Mouse (Mus musculus) midbrain, embryonic 15.5 days (tissue): ENCODE measurements at regions not wholly inside any gene's neighbourhood (a gene's known extent, or its start where the extent isn't known, plus 50 kb on each side); places are given as distances from the start of the nearest gene placed in this dataset.

Source experiments
- ATAC-seq: fragments of 200-750 bp; cut with Nextera tagmentation; replicated peaks from 2 replicates; pipeline ENCODE4 v1.8.0; 2017; ENCODE audit warnings: moderate TSS enrichment
- H3K27ac ChIP-seq: fragments of 300-500 bp; sonication (generic); 2 replicates; pipeline ENCODE4 v1.5.1; 2015; ENCODE audit warnings: mild to moderate bottlenecking, inconsistent platforms
- H3K27me3 ChIP-seq: fragments of 300-500 bp; sonication (generic); replicated peaks from 2 replicates; pipeline ENCODE4 v1.6.1; 2015; ENCODE audit warnings: inconsistent platforms
- H3K36me3 ChIP-seq: fragments of 300-500 bp; sonication (generic); replicated peaks from 2 replicates; pipeline ENCODE4 v1.6.1; 2015; ENCODE audit warnings: inconsistent platforms
- H3K4me1 ChIP-seq: fragments of 300-500 bp; sonication (generic); 2 replicates; pipeline ENCODE4 v1.6.1; 2015; ENCODE audit warnings: inconsistent platforms
- H3K4me2 ChIP-seq: fragments of 300-500 bp; sonication (generic); 2 replicates; pipeline ENCODE4 v1.6.1; 2015; ENCODE audit warnings: inconsistent platforms, mild to moderate bottlenecking, moderate library complexity
- H3K4me3 ChIP-seq: fragments of 300-500 bp; sonication (generic); 2 replicates; pipeline ENCODE4 v1.5.1; 2015; ENCODE audit warnings: mild to moderate bottlenecking, inconsistent platforms
- H3K9ac ChIP-seq: fragments of 300-500 bp; sonication (generic); 2 replicates; pipeline ENCODE4 v1.6.1; 2015; ENCODE audit warnings: mild to moderate bottlenecking, inconsistent platforms
- H3K9me3 ChIP-seq: fragments of 300-500 bp; sonication (generic); 2 replicates; pipeline ENCODE4 v1.6.1; 2016; ENCODE audit warnings: inconsistent platforms
- WGBS: fragments of 180-500 bp; shearing (Covaris S2); methylation state at CpG from one replicate; pipeline ENCODE4 v1.1.7; 2015; ENCODE audit warnings: mixed read lengths; 5-methylcytosine and 5-hydroxymethylcytosine counted together

DNA sequence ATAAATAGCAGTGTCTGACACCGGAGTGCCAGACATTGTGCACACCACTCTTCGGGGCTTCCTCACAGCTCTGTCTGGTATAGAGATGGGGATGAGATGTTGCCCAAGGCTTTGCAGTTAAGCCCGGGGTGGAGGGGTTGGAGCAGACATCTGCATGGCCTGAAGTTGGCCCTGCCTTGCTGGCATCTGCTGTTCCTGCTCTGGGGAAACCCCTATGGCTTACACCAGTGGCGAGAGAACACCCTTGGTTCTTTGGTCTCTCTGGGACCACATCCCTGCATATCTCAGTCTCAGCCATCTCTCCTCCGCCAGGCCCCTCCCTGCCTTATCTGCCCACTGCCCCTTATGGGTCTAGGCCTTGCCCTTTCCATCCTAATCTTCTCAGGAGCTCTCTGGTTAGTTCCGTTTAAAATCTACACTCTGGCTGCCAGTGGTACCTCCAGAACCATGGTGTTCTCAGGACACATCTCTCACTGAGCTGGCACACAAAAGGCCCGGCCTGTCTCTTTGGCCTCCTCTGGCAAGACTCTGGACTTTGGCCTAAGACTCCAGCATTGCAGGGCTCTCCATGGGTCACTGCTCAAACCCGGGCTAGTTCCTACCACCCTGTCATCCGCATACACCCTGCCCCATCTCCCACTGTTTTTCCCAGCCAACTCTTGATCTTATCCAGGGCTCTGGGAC is 123.3 kb upstream of the Id2 start:
- Histone ChIP-seq H3K4me2 (no peak overlapping the region), H3K9me3 (no peaks in the 10 kb centered on the region), H3K9ac (no peak overlapping the region), H3K27ac (no peak overlapping the region), H3K27me3 (no peaks in the 10 kb centered on the region), H3K36me3 (no peaks in the 10 kb centered on the region), H3K4me1 (no peaks in the 10 kb centered on the region), H3K4me3 (no peak overlapping the region)
- ATAC-seq = no peak
- 59% methylated on average over 9 of the region's 9 CpGs for WGBS

DNA sequence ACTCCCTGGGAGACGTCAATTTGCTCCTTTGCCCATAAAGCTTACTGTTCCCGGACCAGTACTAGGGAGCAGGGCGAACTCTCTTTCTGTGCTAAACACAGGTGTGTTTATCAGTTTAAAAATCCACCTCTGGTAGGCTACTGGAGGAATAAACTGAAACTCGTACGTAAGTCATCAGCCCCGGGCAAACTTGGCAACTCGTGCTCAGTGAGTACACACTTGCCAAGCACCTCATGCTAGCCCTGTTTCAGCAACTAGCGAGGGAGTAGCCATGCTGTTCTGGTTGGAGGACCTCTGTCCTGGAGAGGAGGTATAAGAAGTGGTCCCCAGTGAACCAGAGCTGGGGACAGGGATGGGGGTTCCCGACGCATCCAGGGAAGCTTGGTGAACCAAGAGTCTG is 122.6 kb upstream of the Id2 start:
- Histone ChIP-seq H3K4me2 (no peak overlapping the region), H3K9ac (no peak overlapping the region), H3K27me3 (no peaks in the 10 kb centered on the region), H3K27ac (no peak overlapping the region), H3K9me3 (no peaks in the 10 kb centered on the region), H3K4me1 (no peaks in the 10 kb centered on the region), H3K36me3 (no peaks in the 10 kb centered on the region), H3K4me3 (no peak overlapping the region)
- ATAC-seq = no peak
- WGBS = 78% methylated on average over 10 of the region's 10 CpGs

DNA sequence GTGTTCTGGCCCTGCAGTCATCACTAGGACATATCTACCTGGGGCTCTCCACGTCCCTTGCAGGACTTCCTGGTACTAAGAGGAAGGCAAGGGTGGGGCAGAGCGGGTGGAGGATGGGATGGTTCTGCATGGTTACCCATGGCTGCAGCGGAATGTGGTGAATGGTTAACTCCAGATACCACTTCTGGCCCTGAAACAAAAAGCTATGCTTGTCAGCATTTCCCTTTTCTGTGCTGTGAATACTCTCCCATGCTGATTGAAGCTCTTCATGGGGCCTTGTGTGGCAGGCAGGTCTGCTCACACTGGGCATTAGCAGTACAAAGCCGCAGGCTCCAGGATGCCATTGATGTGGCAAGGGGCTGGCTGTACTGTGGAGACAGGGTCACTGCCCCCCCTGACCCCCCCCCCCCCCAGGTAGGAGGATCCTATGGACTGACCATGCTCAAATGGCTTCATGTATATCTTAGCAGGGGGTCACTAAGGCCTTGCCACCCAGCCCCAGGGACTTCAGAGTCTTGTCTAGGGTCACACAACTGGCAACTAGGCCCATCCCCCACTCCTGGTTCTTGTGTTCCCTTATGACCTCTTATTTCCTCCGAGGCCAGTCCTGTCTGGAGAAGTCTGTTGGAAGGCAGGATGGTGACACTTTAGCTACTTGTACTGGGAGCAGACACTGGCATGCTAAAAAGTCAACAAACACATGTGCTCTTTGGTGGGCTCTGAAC is 120.0 kb upstream of the Id2 start:
- WGBS = 29% methylated on average over 5 of the region's 5 CpGs
- Histone ChIP-seq H3K4me2 (no peak overlapping the region), H3K27me3 (no peaks in the 10 kb centered on the region), H3K4me1 (no peaks in the 10 kb centered on the region), H3K4me3 (no peak overlapping the region), H3K27ac (no peak overlapping the region), H3K9ac (no peak overlapping the region), H3K9me3 (no peaks in the 10 kb centered on the region), H3K36me3 (no peaks in the 10 kb centered on the region)
- peak; percentile 37 for ATAC-seq

DNA sequence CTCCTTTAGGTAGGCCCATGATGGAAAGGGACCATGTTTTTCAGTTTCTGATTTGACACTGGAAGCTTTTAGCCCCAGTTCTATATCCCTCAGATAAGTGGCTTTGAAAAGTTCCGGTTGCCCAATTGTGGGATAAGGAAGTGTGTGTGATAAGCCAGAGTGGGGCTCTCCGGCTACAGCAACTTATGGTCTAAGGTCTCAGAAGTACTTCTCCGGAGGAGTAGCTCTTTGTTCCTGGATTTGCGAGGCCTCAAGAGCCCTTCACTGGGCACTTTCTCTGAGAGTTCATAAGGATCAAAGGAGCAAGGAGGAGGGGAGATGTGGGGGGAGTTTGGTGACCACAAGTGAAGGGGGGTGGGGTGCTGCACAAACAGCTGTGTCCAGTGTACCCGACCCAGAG is 118.3 kb upstream of the Id2 start:
- no peaks in the 10 kb centered on the region for H3K36me3 ChIP-seq
- no peaks in the 10 kb centered on the region for H3K4me1 ChIP-seq
- 39% methylated on average over 5 of the region's 5 CpGs for WGBS

DNA sequence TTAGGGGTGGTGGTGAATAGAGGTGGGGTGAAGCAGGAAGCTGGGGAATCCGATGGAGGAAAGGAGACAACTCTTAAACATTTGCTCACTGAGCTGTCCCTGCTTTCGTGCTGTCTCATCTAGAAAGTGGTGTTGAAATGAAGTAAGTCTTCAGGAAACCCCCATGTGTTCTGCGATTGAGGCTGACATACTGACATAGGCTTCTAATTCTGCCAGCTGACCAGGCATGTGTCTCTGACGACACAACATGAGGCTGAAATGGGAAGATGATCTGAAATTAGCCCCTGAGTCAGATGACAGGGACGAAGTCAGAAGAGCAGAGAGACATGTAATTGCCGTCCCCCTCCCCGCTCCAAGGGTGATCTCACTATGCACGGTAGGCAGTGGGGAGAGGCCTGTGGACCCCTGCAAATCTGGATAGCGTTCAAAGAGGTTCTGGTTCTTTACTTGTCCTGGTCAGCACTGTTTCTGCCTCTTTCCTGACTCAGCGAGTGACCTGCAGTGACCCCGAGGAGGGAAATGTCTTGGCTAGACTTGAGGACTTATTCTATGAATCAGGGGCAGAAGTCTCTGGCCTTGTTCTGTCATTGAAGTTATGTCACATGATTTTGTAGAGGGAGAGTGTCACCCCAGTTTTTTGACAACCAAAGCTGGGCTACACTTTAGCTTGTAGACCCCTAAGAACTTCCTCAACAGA is 117.0 kb upstream of the Id2 start:
- ATAC-seq = no peak
- H3K27ac ChIP-seq = no peak overlapping the region
- no peak overlapping the region for H3K4me2 ChIP-seq
- no peak overlapping the region for H3K4me3 ChIP-seq
- H3K9me3 ChIP-seq = no peaks in the 10 kb centered on the region
- H3K36me3 ChIP-seq = no peaks in the 10 kb centered on the region
- 88% methylated on average over 11 of the region's 11 CpGs for WGBS
- H3K4me1 ChIP-seq = no peaks in the 10 kb centered on the region
- H3K27me3 ChIP-seq = no peaks in the 10 kb centered on the region
- H3K9ac ChIP-seq = no peak overlapping the region

More for the DNA sequence above, 118.3 kb upstream of the Id2 start:
- Histone ChIP-seq H3K4me2 (no peak overlapping the region), H3K9me3 (no peaks in the 10 kb centered on the region), H3K27ac (no peak overlapping the region), H3K9ac (no peak overlapping the region), H3K27me3 (no peaks in the 10 kb centered on the region), H3K4me3 (no peak overlapping the region)
- ATAC-seq = no peak

DNA sequence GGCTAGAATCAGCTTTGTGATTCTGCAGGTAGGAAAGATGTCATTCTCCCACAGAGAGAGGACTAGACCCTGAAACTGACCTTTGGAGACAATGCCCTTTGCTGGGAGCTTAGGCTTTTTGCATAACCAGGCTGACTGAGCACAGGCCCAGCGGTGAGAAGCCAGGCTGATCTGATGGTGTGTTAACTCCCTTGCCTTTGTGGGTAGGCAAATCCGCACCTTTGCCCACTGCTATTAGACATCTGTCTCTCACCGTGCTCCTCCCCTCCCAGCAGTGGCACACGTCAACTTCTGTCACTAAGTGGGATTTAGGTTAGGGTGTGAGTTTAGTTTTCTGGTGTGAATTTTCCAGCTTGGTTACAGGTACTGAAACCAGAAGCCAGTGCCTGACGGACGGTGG is 114.4 kb upstream of the Id2 start:
- H3K27me3 ChIP-seq = no peaks in the 10 kb centered on the region
- H3K4me2 ChIP-seq = no peak overlapping the region
- WGBS = 75% methylated on average over 6 of the region's 6 CpGs
- no peaks in the 10 kb centered on the region for H3K9me3 ChIP-seq
- ATAC-seq = no peak
- no peaks in the 10 kb centered on the region for H3K4me1 ChIP-seq
- H3K36me3 ChIP-seq = no peaks in the 10 kb centered on the region
- H3K27ac ChIP-seq = no peak overlapping the region
- no peak overlapping the region for H3K9ac ChIP-seq
- H3K4me3 ChIP-seq = no peak overlapping the region

DNA sequence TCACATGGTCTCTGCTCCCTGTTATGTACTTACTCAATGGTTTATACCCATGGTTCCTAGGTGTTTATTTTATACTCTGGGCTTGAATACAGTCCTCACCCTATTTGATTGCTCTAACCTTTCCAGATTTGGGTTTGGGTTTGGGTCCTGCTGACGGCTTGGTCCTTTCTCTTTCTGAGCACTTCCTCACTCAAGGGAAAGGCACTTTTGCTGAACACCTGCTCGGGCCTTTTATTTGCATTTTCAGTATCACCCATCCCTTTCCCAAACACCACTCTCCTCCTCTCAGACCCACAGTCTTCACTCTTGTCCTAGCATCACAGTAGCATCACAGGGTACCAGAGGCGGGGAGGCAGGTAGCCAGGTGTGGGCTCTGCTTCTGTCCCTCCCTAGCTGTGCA is 113.7 kb upstream of the Id2 start:
- Histone ChIP-seq H3K27ac (no peak overlapping the region), H3K36me3 (no peaks in the 10 kb centered on the region), H3K4me1 (no peaks in the 10 kb centered on the region), H3K4me3 (no peak overlapping the region), H3K9ac (no peak overlapping the region), H3K9me3 (no peaks in the 10 kb centered on the region), H3K27me3 (no peaks in the 10 kb centered on the region), H3K4me2 (no peak overlapping the region)
- WGBS = 98% methylated on average over 3 of the region's 3 CpGs
- ATAC-seq = no peak

DNA sequence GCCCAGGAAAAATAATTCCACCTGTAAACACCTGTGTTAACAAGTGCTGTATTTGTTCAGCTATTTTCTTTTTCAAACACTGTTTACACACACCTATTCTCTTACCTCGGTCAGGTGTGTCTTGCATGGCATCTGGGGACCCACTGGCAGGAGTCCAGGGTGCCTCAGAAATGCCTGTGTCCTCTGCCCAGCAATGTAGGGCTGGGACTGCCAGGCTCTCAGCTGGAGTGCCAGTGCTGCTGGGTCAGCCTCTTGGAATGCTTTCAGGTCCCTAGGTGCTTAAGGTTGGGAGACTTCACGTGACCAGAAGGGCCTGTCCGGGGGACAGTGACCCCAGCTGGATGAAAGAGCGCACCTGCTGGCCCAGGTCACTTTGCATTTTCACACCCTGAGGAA is 112.4 kb upstream of the Id2 start:
- Histone ChIP-seq H3K9ac (no peak overlapping the region), H3K36me3 (no peaks in the 10 kb centered on the region), H3K27ac (no peak overlapping the region), H3K9me3 (no peaks in the 10 kb centered on the region), H3K4me2 (no peak overlapping the region), H3K4me1 (no peaks in the 10 kb centered on the region), H3K4me3 (no peak overlapping the region), H3K27me3 (no peaks in the 10 kb centered on the region)
- 43% methylated on average over 4 of the region's 4 CpGs for WGBS
- ATAC-seq = no peak

DNA sequence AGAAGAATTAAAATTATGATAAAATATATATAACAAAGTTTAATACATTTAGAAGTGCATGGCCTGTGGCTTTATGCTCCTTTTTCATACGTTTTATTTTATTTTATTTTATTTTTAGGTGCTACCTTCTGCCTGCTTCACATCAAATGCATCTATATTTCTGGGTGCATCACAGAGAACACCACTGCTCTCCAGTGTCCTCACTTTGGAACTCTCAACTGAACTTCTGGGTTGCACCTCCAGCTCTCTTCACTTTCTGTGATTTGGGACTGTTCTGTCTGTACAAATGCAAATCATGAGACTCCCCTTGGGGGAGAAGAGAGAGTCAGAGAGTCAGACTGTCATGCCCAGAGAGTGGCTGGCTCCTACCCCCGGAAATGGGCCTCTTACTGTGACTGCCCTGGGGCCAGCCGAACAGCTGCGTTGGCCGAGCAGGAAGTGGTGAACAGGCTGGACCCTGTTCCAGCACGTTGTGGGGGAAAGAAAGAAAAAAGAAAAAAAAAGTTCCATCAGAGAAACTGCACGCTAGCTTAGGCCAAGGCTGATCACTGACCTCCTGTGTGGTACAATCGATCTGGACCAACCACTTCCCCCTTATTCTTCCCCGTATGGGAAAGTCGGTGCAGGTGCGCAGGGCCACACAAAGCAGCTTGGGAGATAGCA is 111.9 kb upstream of the Id2 start:
- no peak overlapping the region for H3K4me3 ChIP-seq
- no peak overlapping the region for H3K9ac ChIP-seq
- H3K27me3 ChIP-seq = no peaks in the 10 kb centered on the region
- no peaks in the 10 kb centered on the region for H3K9me3 ChIP-seq
- H3K4me2 ChIP-seq = no peak overlapping the region
- no peaks in the 10 kb centered on the region for H3K36me3 ChIP-seq
- no peaks in the 10 kb centered on the region for H3K4me1 ChIP-seq
- 42% methylated on average over 11 of the region's 11 CpGs for WGBS
- no peak overlapping the region for H3K27ac ChIP-seq
- no peak for ATAC-seq

DNA sequence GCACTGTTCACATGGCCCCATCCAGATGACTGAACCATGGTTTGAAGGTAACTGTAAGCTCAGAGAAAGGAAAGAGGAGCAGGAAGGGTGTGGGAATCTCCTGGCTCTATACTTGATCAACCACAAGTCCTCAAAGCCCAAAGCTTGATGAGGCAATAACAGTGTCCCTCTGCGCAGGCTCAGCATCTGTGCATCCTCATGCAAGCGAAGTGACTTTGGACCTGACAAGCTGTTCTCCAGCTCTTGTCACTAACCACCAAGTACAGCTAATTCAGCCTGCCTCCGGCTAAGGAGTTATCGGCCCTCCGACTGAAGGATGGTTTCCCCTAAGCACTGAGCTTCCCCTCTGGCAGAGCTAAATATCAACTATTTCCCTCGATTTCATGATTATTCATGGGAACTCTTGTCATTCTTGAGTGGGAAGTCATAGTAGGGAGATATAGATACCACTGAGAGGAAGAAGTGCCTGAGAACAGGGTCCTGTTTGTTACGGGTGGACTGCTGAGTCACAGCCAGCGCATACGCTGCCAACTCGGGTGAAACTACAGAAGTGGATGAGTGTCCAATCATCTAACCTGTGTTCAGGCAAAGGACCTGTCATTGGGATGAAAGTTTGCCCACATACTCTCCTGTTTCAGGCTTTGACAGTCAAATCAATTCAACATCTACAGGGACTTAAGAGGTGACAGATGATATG is 106.6 kb upstream of the Id2 start:
- H3K27ac ChIP-seq = no peak overlapping the region
- 92% methylated on average over 10 of the region's 10 CpGs for WGBS
- H3K36me3 ChIP-seq = no peaks in the 10 kb centered on the region
- H3K4me3 ChIP-seq = no peak overlapping the region
- H3K4me2 ChIP-seq = no peak overlapping the region
- no peaks in the 10 kb centered on the region for H3K27me3 ChIP-seq
- no peak for ATAC-seq
- H3K9me3 ChIP-seq = no peaks in the 10 kb centered on the region
- no peaks in the 10 kb centered on the region for H3K4me1 ChIP-seq
- no peak overlapping the region for H3K9ac ChIP-seq

DNA sequence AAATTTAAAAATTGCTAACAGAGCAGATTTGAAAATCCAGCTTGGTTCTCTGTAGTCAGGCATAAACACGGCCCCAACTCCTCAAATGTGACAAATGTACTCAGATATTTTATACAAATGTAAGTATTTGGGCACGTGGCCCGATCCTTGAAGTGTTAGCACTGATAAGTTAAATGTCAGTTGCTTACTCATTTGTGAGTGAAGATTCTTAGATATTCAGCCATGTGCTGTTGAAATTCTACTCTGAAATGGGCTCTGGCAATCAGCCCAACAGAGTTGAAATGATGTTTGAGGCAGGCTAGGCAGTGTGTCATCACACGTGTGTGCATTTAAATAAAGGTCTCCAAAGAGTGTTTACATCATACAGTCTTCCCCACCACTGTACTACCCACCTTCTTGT is 103.2 kb upstream of the Id2 start:
- H3K27ac ChIP-seq = no peak overlapping the region
- H3K9me3 ChIP-seq = no peaks in the 10 kb centered on the region
- WGBS = 91% methylated on average over 4 of the region's 4 CpGs
- no peak overlapping the region for H3K4me3 ChIP-seq
- no peaks in the 10 kb centered on the region for H3K27me3 ChIP-seq
- H3K4me2 ChIP-seq = no peak overlapping the region
- no peaks in the 10 kb centered on the region for H3K4me1 ChIP-seq
- H3K36me3 ChIP-seq = no peaks in the 10 kb centered on the region
- no peak overlapping the region for H3K9ac ChIP-seq
- no peak for ATAC-seq

DNA sequence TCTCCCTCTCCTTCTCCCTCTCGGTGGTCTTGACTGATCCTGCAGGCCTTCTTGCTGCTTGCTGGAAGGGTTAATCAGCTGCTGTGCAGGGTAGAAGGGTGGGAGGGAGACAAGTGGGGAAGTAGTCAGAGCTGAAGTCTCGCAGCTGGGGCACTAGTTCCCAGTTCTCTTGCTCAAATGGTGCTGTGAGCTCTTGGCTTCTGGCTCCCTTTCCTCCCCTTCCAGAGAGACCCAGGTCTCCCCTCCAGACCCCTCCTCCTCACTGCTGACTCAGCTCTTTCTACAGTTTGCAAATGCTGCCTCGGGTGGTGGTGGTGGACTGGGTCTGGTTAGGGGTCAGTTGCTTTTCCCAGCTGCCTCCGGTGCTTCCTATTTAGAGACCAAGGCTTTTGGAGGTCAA is 100.8 kb upstream of the Id2 start:
- Histone ChIP-seq H3K4me1 (no peaks in the 10 kb centered on the region), H3K4me3 (no peak overlapping the region), H3K9me3 (no peaks in the 10 kb centered on the region), H3K27me3 (no peaks in the 10 kb centered on the region), H3K9ac (no peak overlapping the region), H3K27ac (no peak overlapping the region), H3K4me2 (no peak overlapping the region), H3K36me3 (no peaks in the 10 kb centered on the region)
- WGBS = 27% methylated on average over 4 of the region's 4 CpGs
- ATAC-seq = no peak
